ENCODE assay signal across 26 mouse cellular contexts in genomic region chr2:165428694-165429093, GRCm38 (mm10). TPM values are rescaled to one million over a fixed set of nuclear protein-coding genes. Genes with fewer than 3 reads are reported as not detected.
"Had no signal": no experiment of that assay in that cellular context is flagged by ENCODE, and none has a peak within 500 bp of the region (broad histone marks: within the 10 kb centered on the region; RNA-seq: fewer than 3 reads in every experiment).

No protein-coding gene starts in this region.

- H3K4me2 ChIP-seq: intestine, embryonic 15.5 days; kidney, embryonic 15.5 days; limb, embryonic 12.5 days; limb, embryonic 15.5 days; liver, embryonic 11.5 days; midbrain, embryonic 15.5 days; neural tube, embryonic 13.5 days; stomach, embryonic 15.5 days had no signal

- ATAC-seq: intestine, embryonic 15.5 days; liver, postnatal 0 days; midbrain, embryonic 15.5 days had no signal

- H3K9me3 ChIP-seq: intestine, embryonic 15.5 days; kidney, embryonic 15.5 days; limb, embryonic 12.5 days; limb, embryonic 15.5 days; midbrain, embryonic 15.5 days; neural tube, embryonic 13.5 days; stomach, embryonic 15.5 days had no signal

- H3K27ac ChIP-seq: intestine, embryonic 15.5 days; kidney, embryonic 15.5 days; limb, embryonic 12.5 days; limb, embryonic 15.5 days; liver, embryonic 14.5 days; midbrain, embryonic 15.5 days; neural tube, embryonic 13.5 days; stomach, embryonic 15.5 days had no signal

- H3K36me3 ChIP-seq: intestine, embryonic 15.5 days; kidney, embryonic 15.5 days; limb, embryonic 12.5 days; limb, embryonic 15.5 days; midbrain, embryonic 15.5 days; neural tube, embryonic 13.5 days; stomach, embryonic 15.5 days had no signal

- DNase-seq: kidney, adult 11 months; kidney, adult 8-10 months; kidney, postnatal 10 days; kidney, postnatal 36 days; left cerebral cortex, postnatal 4 days; liver, postnatal 0 days; retina, postnatal 1 day; right cerebral cortex, postnatal 25 days; spleen, adult 18-20 months; thymus, postnatal 25 days had no signal

- H3K4me3 ChIP-seq: intestine, embryonic 15.5 days; kidney, embryonic 15.5 days; limb, embryonic 12.5 days; limb, embryonic 15.5 days; midbrain, embryonic 15.5 days; myocyte; neural tube, embryonic 13.5 days; stomach, embryonic 15.5 days had no signal

- H3K9ac ChIP-seq: intestine, embryonic 15.5 days; kidney, embryonic 15.5 days; limb, embryonic 12.5 days; limb, embryonic 15.5 days; liver, embryonic 14.5 days; liver, postnatal 0 days; midbrain, embryonic 15.5 days; neural tube, embryonic 13.5 days; stomach, embryonic 15.5 days had no signal

- H3K27me3 ChIP-seq: intestine, embryonic 15.5 days; kidney, embryonic 15.5 days; limb, embryonic 12.5 days; limb, embryonic 15.5 days; midbrain, embryonic 15.5 days; neural tube, embryonic 13.5 days; stomach, embryonic 15.5 days had no signal

- H3K4me1 ChIP-seq: intestine, embryonic 15.5 days; kidney, embryonic 15.5 days; limb, embryonic 12.5 days; limb, embryonic 15.5 days; midbrain, embryonic 15.5 days; neural tube, embryonic 13.5 days; stomach, embryonic 15.5 days had no signal

RNA-seq across cellular contexts. Expression of gene Ocstamp, which starts 28.5 kb away (rescaled TPM):
- total RNA-seq: left cerebral cortex, adult 8-10 months; left cerebral cortex, postnatal 14 days; left cerebral cortex, postnatal 4 days; megakaryocyte progenitor cell, adult 5-6 weeks; monocyte, adult 5-6 weeks; neutrophil, adult 5-6 weeks had no signal
- polyA plus RNA-seq: limb, embryonic 12.5 days; midbrain, embryonic 15.5 days; myocyte; thymus, postnatal 0 days had no signal

RNA-seq across cellular contexts. Expression of gene Zfp334, which starts 40.6 kb away (rescaled TPM):
- total RNA-seq: megakaryocyte progenitor cell, adult 5-6 weeks; monocyte, adult 5-6 weeks; neutrophil, adult 5-6 weeks had no signal

RNA-seq across cellular contexts. Expression of gene Slc13a3, which starts 44.3 kb away (rescaled TPM):
- total RNA-seq: monocyte, adult 5-6 weeks; neutrophil, adult 5-6 weeks had no signal
- polyA plus RNA-seq: limb, embryonic 12.5 days had no signal
